In genomic region chr16:19236719-19237118, GRCm38 (mm10) we compare ENCODE assay signal across 21 mouse cellular contexts.
DNase-seq lines count a peak whose midpoint lies in the region; ATAC-seq lines count a peak whose summit lies in the region.
"Had no signal": no experiment of that assay in that cellular context is flagged by ENCODE, and none has a peak within 500 bp of the region (broad histone marks: within the 10 kb centered on the region; RNA-seq: fewer than 3 reads in every experiment).

No protein-coding gene starts in this region.

- peak; percentile 2 for DNase-seq in gastrocnemius, postnatal 10 days
- DNase-seq in gastrocnemius, postnatal 14 days: no peak
- peak; percentile 3 for DNase-seq in 3134 (ENCODE audit: extremely low read depth, insufficient read length, low spot score)
- peak; percentile 17 for DNase-seq in NIH3T3 (ENCODE audit: low read depth)
- no peak for DNase-seq in frontal cortex, postnatal 14 days (ENCODE audit: low spot score in 2 of 2)
- no peak for DNase-seq in adrenal gland, postnatal 36 days
- no peak for DNase-seq in layer of hippocampus, postnatal 10 days (ENCODE audit: low spot score in 2 of 2)
- DNase-seq: adrenal gland, postnatal 25 days; cerebellum, adult 8-10 months; cerebellum, postnatal 36 days; gastrocnemius, adult 2 months; heart, postnatal 10 days; kidney, postnatal 25 days; lung, embryonic 14.5 days; right cerebral cortex, postnatal 4 days; thymus, adult 18-20 months; thymus, postnatal 36 days had no signal

- intact Hi-C loops in gastrocnemius, postnatal 14 days (cut with DNase I; ENCODE audit: low total_unique reads): no loop called here

- ATAC-seq in neutrophil, adult 5-6 weeks (ENCODE audit: extremely low read depth, insufficient number of reproducible peaks, low FRiP score, poor library complexity, severe bottlenecking): peak; percentile 82
- ATAC-seq: forebrain, embryonic 14.5 days; intestine, postnatal 0 days; midbrain, embryonic 15.5 days had no signal

Comparison
In these comparisons a context has a peak if more than half of its experiments do, and no peak if none do; other contexts are left out.
1. DNase-seq: peak in gastrocnemius, postnatal 10 days (single experiment), 3134 (single experiment) and NIH3T3 (single experiment); none in gastrocnemius, postnatal 14 days (single experiment), frontal cortex, postnatal 14 days (0 of 2), adrenal gland, postnatal 36 days (0 of 2) and layer of hippocampus, postnatal 10 days (0 of 2).